Mouse (Mus musculus): Measurements from ENCODE around the gene Gm4131.

GRCm38 (mm10) chr14:62438236-62438635 lies 128.5 kb downstream of the Gm4131 start:
- TF ChIP-seq POLR2A (IDR thresholded peaks at IDR 0.05; ENCODE audit: extremely low read depth, insufficient read depth, low read length) (no peak), CTCF (IDR thresholded peaks at IDR 0.05; ENCODE audit: extremely low read depth, insufficient read depth, low read length) (no peak)
